Mouse (Mus musculus): ENCODE data around the gene Wwc1. TPM values are rescaled to one million over a fixed set of nuclear protein-coding genes. Genes with fewer than 3 reads are reported as not detected.
A peak's percentile ranks its signal among the peaks of the same experiment; 100 is the strongest.
"Not testable (repeated sequence)": the region's sequence is repeated elsewhere in the genome, so short reads cannot be mapped to it uniquely, and the experiment has no call there.

Wwc1 gene
- polyA plus RNA-seq, 1 experiment from 2014 or later: 7.2 TPM

- Histone ChIP-seq H3K27ac (ENCODE audit: low read depth, low read length) (no peak overlapping the region), H3K4me3 (ENCODE audit: low read depth, low read length) (no peak overlapping the region), H3K4me1 (ENCODE audit: control insufficient read depth, insufficient read depth, low read length) (peaks cover 6% of the 10 kb centered on the region; the same call in 1 of the 2 replicates), H3K9me3 (ENCODE audit: control insufficient read depth, low read length) (no peaks in the 10 kb centered on the region), H3K36me3 (ENCODE audit: control insufficient read depth, insufficient read depth, low read length) (peaks cover 18% of the 10 kb centered on the region; the same call in 1 of the 2 replicates), H3K27me3 (ENCODE audit: control insufficient read depth, insufficient read depth, low read length) (no peaks in the 10 kb centered on the region), H3K4me2 (ENCODE audit: low read depth, low read length) (no peak overlapping the region), H3K9ac (replicated peaks; ENCODE audit: low read depth, low read length) (no peak overlapping the region)
- no peak for ATAC-seq (ENCODE audit: low read depth)
- 75% methylated on average over 4 of the region's 4 CpGs for WGBS
Measured at GRCm38 (mm10) chr11:35832139-35832538, 148.2 kb downstream of the Wwc1 start.

- Histone ChIP-seq H3K4me3 (ENCODE audit: low read depth, low read length) (no peak overlapping the region), H3K9me3 (ENCODE audit: control insufficient read depth, low read length) (no peaks in the 10 kb centered on the region), H3K4me2 (ENCODE audit: low read depth, low read length) (no peak overlapping the region), H3K9ac (replicated peaks; ENCODE audit: low read depth, low read length) (no peak overlapping the region), H3K36me3 (ENCODE audit: control insufficient read depth, insufficient read depth, low read length) (peaks cover 50% of the 10 kb centered on the region; the same call in 1 of the 2 replicates), H3K4me1 (ENCODE audit: control insufficient read depth, insufficient read depth, low read length) (no peaks in the 10 kb centered on the region), H3K27me3 (ENCODE audit: control insufficient read depth, insufficient read depth, low read length) (no peaks in the 10 kb centered on the region), H3K27ac (ENCODE audit: low read depth, low read length) (no peak overlapping the region)
- ATAC-seq (ENCODE audit: low read depth): no peak
- 98% methylated on average over 6 of the region's 6 CpGs for WGBS
Measured at GRCm38 (mm10) chr11:35827714-35828113, 152.6 kb downstream of the Wwc1 start.

- Histone ChIP-seq H3K4me1 (ENCODE audit: control insufficient read depth, insufficient read depth, low read length) (no peaks in the 10 kb centered on the region), H3K27me3 (ENCODE audit: control insufficient read depth, insufficient read depth, low read length) (no peaks in the 10 kb centered on the region), H3K9ac (replicated peaks; ENCODE audit: low read depth, low read length) (no peak overlapping the region), H3K4me3 (ENCODE audit: low read depth, low read length) (no peak overlapping the region), H3K36me3 (ENCODE audit: control insufficient read depth, insufficient read depth, low read length) (peaks cover 70% of the 10 kb centered on the region), H3K4me2 (ENCODE audit: low read depth, low read length) (no peak overlapping the region), H3K9me3 (ENCODE audit: control insufficient read depth, low read length) (no peaks in the 10 kb centered on the region), H3K27ac (ENCODE audit: low read depth, low read length) (no peak overlapping the region)
- 93% methylated on average over 12 of the region's 12 CpGs for WGBS
- no peak for ATAC-seq (ENCODE audit: low read depth)
Measured at GRCm38 (mm10) chr11:35816316-35816715, 164.0 kb downstream of the Wwc1 start.

GRCm38 (mm10) chr11:35811458-35811857, 168.9 kb downstream of the Wwc1 start:
- no peak for ATAC-seq (ENCODE audit: low read depth)

GRCm38 (mm10) chr11:35801332-35801731, 179.0 kb downstream of the Wwc1 start:
- 76% methylated on average over 5 of the region's 5 CpGs for WGBS
- Histone ChIP-seq H3K4me3 (ENCODE audit: low read depth, low read length) (no peak overlapping the region), H3K4me2 (ENCODE audit: low read depth, low read length) (no peak overlapping the region), H3K27me3 (ENCODE audit: control insufficient read depth, insufficient read depth, low read length) (no peaks in the 10 kb centered on the region), H3K36me3 (ENCODE audit: control insufficient read depth, insufficient read depth, low read length) (no peaks in the 10 kb centered on the region), H3K9ac (replicated peaks; ENCODE audit: low read depth, low read length) (no peak overlapping the region), H3K27ac (ENCODE audit: low read depth, low read length) (no peak overlapping the region), H3K4me1 (ENCODE audit: control insufficient read depth, insufficient read depth, low read length) (peaks cover 17% of the 10 kb centered on the region; the same call in 1 of the 2 replicates), H3K9me3 (ENCODE audit: control insufficient read depth, low read length) (no peaks in the 10 kb centered on the region)
- no peak for ATAC-seq (ENCODE audit: low read depth)

More at GRCm38 (mm10) chr11:35811458-35811857, 168.9 kb downstream of the Wwc1 start:
- Histone ChIP-seq H3K9ac (replicated peaks; ENCODE audit: low read depth, low read length) (no peak overlapping the region), H3K27ac (ENCODE audit: low read depth, low read length) (no peak overlapping the region), H3K27me3 (ENCODE audit: control insufficient read depth, insufficient read depth, low read length) (no peaks in the 10 kb centered on the region), H3K36me3 (ENCODE audit: control insufficient read depth, insufficient read depth, low read length) (peaks cover 52% of the 10 kb centered on the region), H3K4me3 (ENCODE audit: low read depth, low read length) (no peak overlapping the region), H3K4me1 (ENCODE audit: control insufficient read depth, insufficient read depth, low read length) (no peaks in the 10 kb centered on the region), H3K9me3 (ENCODE audit: control insufficient read depth, low read length) (no peaks in the 10 kb centered on the region), H3K4me2 (ENCODE audit: low read depth, low read length) (no peak overlapping the region)
- WGBS: 87% methylated on average over 10 of the region's 10 CpGs

- Histone ChIP-seq H3K4me3 (ENCODE audit: low read depth, low read length) (peak within 1 kb of the TSS; percentile 63), H3K36me3 (ENCODE audit: control insufficient read depth, insufficient read depth, low read length) (no peaks in the 10 kb centered on the region), H3K27ac (ENCODE audit: low read depth, low read length) (peak within 1 kb of the TSS; percentile 88), H3K27me3 (ENCODE audit: control insufficient read depth, insufficient read depth, low read length) (no peaks in the 10 kb centered on the region), H3K4me1 (ENCODE audit: control insufficient read depth, insufficient read depth, low read length) (peaks cover 17% of the 10 kb centered on the region; the same call in 1 of the 2 replicates), H3K4me2 (ENCODE audit: low read depth, low read length) (peak within 1 kb of the TSS; percentile 70), H3K9me3 (ENCODE audit: control insufficient read depth, low read length) (no peaks in the 10 kb centered on the region), H3K9ac (replicated peaks; ENCODE audit: low read depth, low read length) (peak within 1 kb of the TSS; percentile 82)
- ATAC-seq (ENCODE audit: low read depth): no peak
- 8% methylated on average over 11 of the region's 11 CpGs for WGBS
Measured at GRCm38 (mm10) chr11:35798874-35799273, 181.5 kb downstream of the Wwc1 start, which contains the start of gene Fbll1. Gene Fbll1 (minus strand): TSS chr11:35798884.

GRCm38 (mm10) chr11:35798495-35798820, 181.9 kb downstream of the Wwc1 start:
- under 1% methylated on average over 23 of the region's 23 CpGs for WGBS
- H3K9me3 ChIP-seq (ENCODE audit: control insufficient read depth, low read length): no peaks in the 10 kb centered on the region
- peak overlapping the region; percentile 70 for H3K4me2 ChIP-seq (ENCODE audit: low read depth, low read length)
- peaks cover 17% of the 10 kb centered on the region; the same call in 1 of the 2 replicates for H3K4me1 ChIP-seq (ENCODE audit: control insufficient read depth, insufficient read depth, low read length)
- H3K4me3 ChIP-seq (ENCODE audit: low read depth, low read length): peak overlapping the region; percentile 63
- H3K27me3 ChIP-seq (ENCODE audit: control insufficient read depth, insufficient read depth, low read length): no peaks in the 10 kb centered on the region
- ATAC-seq (ENCODE audit: low read depth): peak; percentile 97
- no peaks in the 10 kb centered on the region for H3K36me3 ChIP-seq (ENCODE audit: control insufficient read depth, insufficient read depth, low read length)
- H3K9ac ChIP-seq (replicated peaks; ENCODE audit: low read depth, low read length): peak overlapping the region; percentile 82
- H3K27ac ChIP-seq (ENCODE audit: low read depth, low read length): peak overlapping the region; percentile 88

- Histone ChIP-seq H3K36me3 (ENCODE audit: control insufficient read depth, insufficient read depth, low read length) (no peaks in the 10 kb centered on the region), H3K4me3 (ENCODE audit: low read depth, low read length) (peak overlapping the region; percentile 63), H3K9me3 (ENCODE audit: control insufficient read depth, low read length) (no peaks in the 10 kb centered on the region), H3K27ac (ENCODE audit: low read depth, low read length) (peak overlapping the region; percentile 88), H3K27me3 (ENCODE audit: control insufficient read depth, insufficient read depth, low read length) (no peaks in the 10 kb centered on the region), H3K4me2 (ENCODE audit: low read depth, low read length) (peak overlapping the region; percentile 70), H3K4me1 (ENCODE audit: control insufficient read depth, insufficient read depth, low read length) (peaks cover 17% of the 10 kb centered on the region; the same call in 1 of the 2 replicates), H3K9ac (replicated peaks; ENCODE audit: low read depth, low read length) (peak overlapping the region; percentile 82)
- WGBS: 3% methylated on average over 84 of the region's 86 CpGs
- peak; percentile 71 for ATAC-seq (ENCODE audit: low read depth)
Measured at GRCm38 (mm10) chr11:35797751-35798494, 182.4 kb downstream of the Wwc1 start.

- WGBS: 90% methylated on average over 5 of the region's 5 CpGs
- H3K4me3 ChIP-seq (ENCODE audit: low read depth, low read length); H3K27ac ChIP-seq (ENCODE audit: low read depth, low read length): not testable (repeated sequence)
Measured at GRCm38 (mm10) chr11:35792800-35793199, 187.5 kb downstream of the Wwc1 start.

More at GRCm38 (mm10) chr11:35792800-35793199, 187.5 kb downstream of the Wwc1 start:
- H3K4me2 ChIP-seq (ENCODE audit: low read depth, low read length); H3K27me3 ChIP-seq (ENCODE audit: control insufficient read depth, insufficient read depth, low read length); ATAC-seq (ENCODE audit: low read depth); H3K36me3 ChIP-seq (ENCODE audit: control insufficient read depth, insufficient read depth, low read length); H3K9me3 ChIP-seq (ENCODE audit: control insufficient read depth, low read length); H3K9ac ChIP-seq (replicated peaks; ENCODE audit: low read depth, low read length): not testable (repeated sequence)
- H3K4me1 ChIP-seq (ENCODE audit: control insufficient read depth, insufficient read depth, low read length): peaks cover 15% of the 10 kb centered on the region; the same call in 1 of the 2 replicates

Measured in neural tube, embryonic 14.5 days (tissue).